Mouse (Mus musculus) liver, embryonic 14.5 days (tissue): Measurements from ENCODE around the gene Dido1. TPM values are rescaled to one million over a fixed set of nuclear protein-coding genes. Genes with fewer than 3 reads are reported as not detected.

Source experiments
- ATAC-seq: fragments of 200-750 bp; cut with Nextera tagmentation; 2 replicates; pipeline ENCODE4 v1.8.0; 2017; ENCODE audit warnings: moderate number of reproducible peaks, mild to moderate bottlenecking, moderate library complexity; ENCODE audit not compliant: insufficient read depth
- DNase-seq, 3 experiments: peaks; one replicate each; pipeline ENCODE4 v3.0.0-alpha.2; 2012 to 2013; ENCODE audit warnings: low read depth in 3 of 3, low spot score in 3 of 3
- H3K27ac ChIP-seq: fragments of 300-500 bp; sonication (generic); 2 replicates; pipeline ENCODE4 v1.5.1; 2014; ENCODE audit warnings: moderate library complexity, mild to moderate bottlenecking, control low read depth, inconsistent platforms
- H3K27me3 ChIP-seq: fragments of 300-500 bp; sonication (generic); 2 replicates; pipeline ENCODE4 v1.6.1; 2014; ENCODE audit warnings: mild to moderate bottlenecking, low read length, moderate library complexity; ENCODE audit not compliant: control insufficient read depth, insufficient read depth
- H3K36me3 ChIP-seq: fragments of 300-500 bp; sonication (generic); replicated peaks from 2 replicates; pipeline ENCODE4 v1.6.1; 2014; ENCODE audit warnings: low read depth; ENCODE audit not compliant: control insufficient read depth, insufficient read depth
- H3K4me1 ChIP-seq, 2 experiments: fragments of 200-500 bp in 1 of 2; fragments of 300-500 bp in 1 of 2; sonication (generic) in 1 of 2; replicated peaks; 2 replicates each; pipeline ENCODE4 v1.6.1; 2012 to 2014; ENCODE audit warnings: antibody characterized with exemption in 1 of 2, inconsistent platforms in 1 of 2, low read length in 1 of 2; ENCODE audit not compliant: control insufficient read depth in 2 of 2, insufficient read depth in 2 of 2
- H3K4me2 ChIP-seq: fragments of 300-500 bp; sonication (generic); 2 replicates; pipeline ENCODE4 v1.6.1; 2014; ENCODE audit warnings: low read depth, mild to moderate bottlenecking, control low read depth, moderate library complexity
- H3K4me3 ChIP-seq, 2 experiments: fragments of 200-500 bp in 1 of 2; fragments of 300-500 bp in 1 of 2; sonication (generic) in 1 of 2; 2 replicates each; pipeline ENCODE4 v1.5.1; 2012 to 2014; ENCODE audit warnings: low read depth in 2 of 2, low read length in 2 of 2, mild to moderate bottlenecking in 2 of 2, control low read depth in 1 of 2, inconsistent platforms in 1 of 2, moderate library complexity in 1 of 2; ENCODE audit not compliant: insufficient read depth in 1 of 2
- H3K9ac ChIP-seq: fragments of 300-500 bp; sonication (generic); replicated peaks from 2 replicates; pipeline ENCODE4 v1.6.1; 2014; ENCODE audit warnings: mild to moderate bottlenecking, control low read depth, moderate library complexity
- H3K9me3 ChIP-seq: fragments of 300-500 bp; sonication (generic); 2 replicates; pipeline ENCODE4 v1.6.1; 2016; ENCODE audit warnings: low read length, mixed read lengths; ENCODE audit not compliant: control insufficient read depth
- CTCF ChIP-seq: IDR thresholded peaks from 2 replicates; pipeline ENCODE4 v1.5.1; 2016; ENCODE audit warnings: antibody characterized with exemption, low read depth, control low read depth
- EP300 ChIP-seq: IDR thresholded peaks from 2 replicates; pipeline ENCODE4 v1.6.1; 2016; ENCODE audit warnings: antibody characterized with exemption, low read depth
- WGBS: fragments of 180-500 bp; shearing (Covaris S2); extraction: QIAGEN DNeasy Blood & Tissue Kit; methylation state at CpG from one replicate; pipeline ENCODE4 v1.1.7; 2014; ENCODE audit not compliant: insufficient replicate concordance; 5-methylcytosine and 5-hydroxymethylcytosine counted together
- polyA plus RNA-seq, 2 experiments: library from polyadenylated mRNA; depleted of rRNA in 1 of 2; stranded (reverse) in 1 of 2; unstranded in 1 of 2; fragments of >200 nt; fragmentation: Nextera tagmentation in 1 of 2; extraction: Ambion mirVana in 1 of 2; gene quantifications; 2 replicates each; pipeline versions ENCODE4 v1.2.1 to v1.2.3; 2012 to 2014

Gene Dido1
- polyA plus RNA-seq, 2 experiments: 10.4 to 12.2 TPM

DNA sequence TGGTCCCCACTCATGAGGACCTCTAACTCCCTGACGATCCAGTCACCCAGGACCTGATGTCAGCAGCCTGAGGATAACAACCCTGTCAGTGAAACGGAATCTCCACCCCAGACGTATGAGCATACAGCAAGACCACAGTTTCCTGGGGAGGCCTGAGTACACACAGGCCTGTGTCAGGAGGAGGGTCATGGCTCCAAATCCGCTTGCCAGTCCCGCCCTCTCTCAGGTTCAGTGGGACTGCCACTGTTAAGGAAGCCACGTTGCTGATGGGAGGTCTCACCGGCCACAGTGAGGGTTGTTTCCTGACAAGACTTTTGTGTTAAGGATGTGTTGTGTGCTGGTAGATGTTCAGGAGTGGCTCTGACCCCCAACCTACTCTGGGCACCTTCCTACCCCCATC, 31.6 kb upstream of the Dido1 start:
- no peak for DNase-seq
- Histone ChIP-seq H3K4me2 (no peak overlapping the region), H3K27me3 (no peaks in the 10 kb centered on the region), H3K9me3 (no peaks in the 10 kb centered on the region), H3K4me1 (peaks cover 0 to 2% of the 10 kb centered on the region in 2 experiments; a peak in 2 of 4 replicates), H3K36me3 (no peaks in the 10 kb centered on the region), H3K9ac (no peak overlapping the region), H3K27ac (no peak overlapping the region), H3K4me3 (no peak overlapping the region)
- WGBS: 47% methylated on average over 7 of the region's 7 CpGs
- TF ChIP-seq CTCF: no peak
- TF ChIP-seq EP300: no peak
- no peak for ATAC-seq

DNA sequence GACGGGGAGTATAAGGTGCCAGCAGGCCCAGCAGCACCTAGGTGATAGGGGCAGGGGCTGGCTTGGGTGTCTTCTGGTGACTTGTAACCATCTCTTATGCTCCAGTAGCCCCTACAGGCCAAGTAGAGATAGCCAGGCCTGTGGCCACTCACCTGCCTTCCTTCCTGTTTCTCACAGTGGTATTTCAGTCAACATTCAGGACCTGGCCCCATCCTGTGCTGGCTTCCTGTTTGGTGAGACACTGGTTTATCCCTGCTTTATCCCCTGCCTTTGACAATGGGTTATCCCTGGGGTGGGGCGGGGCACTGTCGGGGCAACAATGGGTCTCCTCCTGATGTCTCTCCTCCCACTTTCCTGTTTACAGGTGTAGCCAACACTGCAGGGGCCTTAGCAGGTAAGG, 30.6 kb upstream of the Dido1 start:
- ATAC-seq: no peak
- no peak for TF ChIP-seq EP300
- no peak for TF ChIP-seq CTCF
- 29% methylated on average over 3 of the region's 3 CpGs for WGBS
- no peak for DNase-seq
- H3K36me3 ChIP-seq: no peaks in the 10 kb centered on the region
- H3K9me3 ChIP-seq: no peaks in the 10 kb centered on the region
- H3K4me3 ChIP-seq: no peak overlapping the region
- H3K27ac ChIP-seq: no peak overlapping the region
- no peak overlapping the region for H3K9ac ChIP-seq
- peaks cover 0 to 2% of the 10 kb centered on the region in 2 experiments; a peak in 2 of 4 replicates for H3K4me1 ChIP-seq
- H3K27me3 ChIP-seq: no peaks in the 10 kb centered on the region
- H3K4me2 ChIP-seq: no peak overlapping the region

DNA sequence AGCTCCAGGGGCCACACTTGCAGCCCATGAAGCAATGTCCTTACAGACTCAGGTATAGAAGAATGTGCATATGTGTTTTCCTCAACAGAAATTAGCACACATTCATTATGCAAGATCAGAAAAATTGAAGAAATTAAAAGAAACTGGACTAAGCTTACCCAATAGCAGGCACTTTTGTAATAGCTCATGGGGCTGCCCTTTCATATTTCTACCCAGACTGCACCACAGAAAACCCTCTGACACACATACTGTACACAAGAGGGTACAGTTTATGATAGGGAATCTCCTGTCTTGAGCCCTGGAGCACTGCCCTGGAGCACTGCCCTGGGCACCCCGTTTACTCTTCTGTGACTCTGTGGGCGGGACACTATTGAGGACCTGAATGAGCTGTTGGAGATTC, 28.2 kb upstream of the Dido1 start:
- Histone ChIP-seq H3K4me3 (no peak overlapping the region), H3K4me2 (no peak overlapping the region), H3K36me3 (no peaks in the 10 kb centered on the region), H3K27me3 (no peaks in the 10 kb centered on the region), H3K27ac (no peak overlapping the region), H3K9ac (no peak overlapping the region), H3K4me1 (no peaks in the 10 kb centered on the region), H3K9me3 (no peaks in the 10 kb centered on the region)
- WGBS: 53% methylated on average over 2 of the region's 2 CpGs
- TF ChIP-seq CTCF (no peak), EP300 (no peak)
- DNase-seq (no peak), ATAC-seq (no peak)

DNA sequence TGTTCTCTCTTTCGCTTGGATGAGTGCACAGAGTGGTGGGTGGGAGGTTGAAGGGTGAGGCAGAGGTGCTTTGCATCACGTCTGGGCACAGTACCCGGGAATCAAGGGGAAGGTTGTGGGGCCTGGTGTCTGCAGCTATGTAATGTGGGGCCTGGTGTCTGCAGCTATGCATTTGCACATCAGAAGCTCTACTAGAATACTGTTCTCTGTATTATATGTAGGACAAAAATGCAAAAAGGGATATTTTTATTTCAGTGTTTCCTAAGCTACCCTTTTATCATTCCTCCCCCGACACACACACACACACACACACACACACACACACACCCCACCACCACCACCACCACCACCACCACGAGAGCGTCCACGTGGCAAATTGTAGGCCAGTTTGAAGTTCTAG, 25.4 kb upstream of the Dido1 start:
- H3K4me2 ChIP-seq: no peak overlapping the region
- no peak overlapping the region for H3K27ac ChIP-seq
- DNase-seq (no peak), ATAC-seq (no peak)
- no peak for TF ChIP-seq CTCF
- no peak for TF ChIP-seq EP300
- 68% methylated on average over 7 of the region's 7 CpGs for WGBS
- H3K27me3 ChIP-seq: no peaks in the 10 kb centered on the region
- H3K4me3 ChIP-seq: no peak overlapping the region
- no peaks in the 10 kb centered on the region for H3K9me3 ChIP-seq
- no peaks in the 10 kb centered on the region for H3K36me3 ChIP-seq
- H3K9ac ChIP-seq: no peak overlapping the region
- H3K4me1 ChIP-seq: no peaks in the 10 kb centered on the region

DNA sequence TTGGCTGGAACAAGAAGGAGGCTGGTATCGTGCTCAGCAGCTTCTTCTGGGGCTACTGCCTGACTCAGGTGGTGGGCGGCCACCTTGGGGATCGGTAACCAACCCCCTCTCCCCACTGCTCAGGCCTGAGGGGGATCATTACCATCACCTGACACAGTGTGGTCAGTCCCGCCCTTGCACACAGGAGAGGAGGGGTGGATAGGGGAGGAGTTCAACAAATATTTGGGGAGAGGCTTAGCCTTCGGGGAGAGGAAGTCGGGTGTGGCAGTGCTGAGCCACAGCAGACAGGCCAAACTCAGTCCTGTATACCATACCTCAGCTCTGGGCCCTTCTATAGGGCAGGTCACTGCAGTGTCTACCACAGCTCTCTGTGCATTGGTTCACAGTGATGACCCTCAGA, 22.2 kb upstream of the Dido1 start:
- WGBS: 37% methylated on average over 6 of the region's 6 CpGs

More for the DNA sequence above, 22.2 kb upstream of the Dido1 start:
- ATAC-seq: peak; percentile 21; the same call in 1 of the 2 replicates
- peaks cover 3 to 16% of the 10 kb centered on the region in 2 experiments for H3K4me1 ChIP-seq
- no peak overlapping the region for H3K9ac ChIP-seq
- TF ChIP-seq CTCF (no peak), EP300 (no peak)
- no peaks in the 10 kb centered on the region for H3K36me3 ChIP-seq
- H3K27me3 ChIP-seq: no peaks in the 10 kb centered on the region
- no peaks in the 10 kb centered on the region for H3K9me3 ChIP-seq
- no peak overlapping the region for H3K4me3 ChIP-seq
- no peak overlapping the region for H3K27ac ChIP-seq
- no peak overlapping the region for H3K4me2 ChIP-seq
- DNase-seq: no peak
